8 mouse cellular contexts compared by ENCODE assay signal in the genomic region with DNA sequence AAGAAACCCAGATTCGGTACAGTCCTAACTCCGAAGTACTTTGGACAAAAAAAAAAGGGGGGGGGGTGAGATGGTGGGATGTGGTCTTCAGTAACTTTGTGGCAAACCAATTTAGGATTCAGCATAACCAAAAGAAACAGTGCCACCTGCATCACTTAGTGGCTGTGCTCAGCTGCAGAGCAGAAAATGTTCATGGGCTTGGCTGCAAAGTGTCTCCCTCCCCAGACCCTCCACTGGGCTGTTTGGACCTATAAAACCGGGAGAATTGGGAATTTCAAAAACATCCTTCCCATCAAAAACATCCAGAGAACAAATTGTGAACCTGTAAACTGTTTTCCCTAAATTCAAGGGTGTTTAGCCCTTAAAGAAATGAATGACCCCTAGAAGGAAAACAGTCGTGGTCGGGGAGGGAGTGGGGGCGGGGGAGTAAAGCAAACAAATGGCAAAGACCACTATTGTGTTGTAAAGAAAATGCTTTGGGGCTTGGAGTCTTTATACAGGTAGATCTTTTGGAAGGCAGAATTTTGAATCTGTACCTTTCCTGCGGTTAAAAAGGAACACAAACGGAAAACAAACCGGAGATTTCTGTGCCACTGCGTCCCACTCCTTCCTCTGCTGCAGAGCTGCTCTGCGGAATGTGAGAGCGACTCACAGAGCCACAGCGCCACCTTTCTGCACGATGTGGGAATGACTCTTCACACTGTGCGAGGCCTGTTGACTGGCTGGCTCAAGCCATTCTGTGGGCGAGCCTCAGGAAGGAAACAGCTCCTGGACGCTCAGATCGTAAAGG.
DNase-seq lines count a peak whose midpoint lies in the region; ATAC-seq lines count a peak whose summit lies in the region.

No protein-coding gene starts in this region.

- H3K4me1 ChIP-seq in intestine, embryonic 14.5 days (replicated peaks; ENCODE audit: control insufficient read depth, insufficient read depth, low read length) = peaks cover 26% of the 10 kb centered on the region

- H3K27ac ChIP-seq in intestine, embryonic 14.5 days (ENCODE audit: low read depth) = peak overlapping the region; percentile 3; the same call in 1 of the 2 replicates

- H3K9ac ChIP-seq in intestine, embryonic 14.5 days (ENCODE audit: low read length) = no peak overlapping the region

- DNase-seq in adrenal gland, adult (ENCODE audit: inconsistent age in 2 of 2, low spot score in 1 of 2) = peak; percentile 89 to 96
- DNase-seq in embryo, embryonic 11 days = peak; percentile 93
- peak; percentile 79 for DNase-seq in gastrocnemius, postnatal 25 days
- peak; percentile 92 for DNase-seq in intestine, embryonic 14.5 days (ENCODE audit: low spot score)
- DNase-seq in left cerebral cortex, postnatal 14 days (ENCODE audit: low spot score in 2 of 2) = peak; percentile 90 to 92
- peak; percentile 92 for DNase-seq in mesoderm, embryonic 11.5 days (ENCODE audit: low read depth, low spot score)
- peak; percentile 83 to 87 for DNase-seq in right cerebral cortex, postnatal 36 days (ENCODE audit: low spot score in 2 of 2)
- DNase-seq in yolk sac, embryonic 10.5 days (ENCODE audit: low spot score) = peak; percentile 84

- peak overlapping the region; percentile 54 for H3K4me2 ChIP-seq in intestine, embryonic 14.5 days (ENCODE audit: low read length)

- peak overlapping the region; percentile 30 for H3K4me3 ChIP-seq in intestine, embryonic 14.5 days (ENCODE audit: low read depth, low read length)

- H3K9me3 ChIP-seq in intestine, embryonic 14.5 days (ENCODE audit: control insufficient read depth, low read length) = no peaks in the 10 kb centered on the region

- WGBS in intestine, embryonic 14.5 days = 7% methylated on average over 18 of the region's 18 CpGs

- peaks cover 2% of the 10 kb centered on the region; the same call in 1 of the 2 replicates for H3K36me3 ChIP-seq in intestine, embryonic 14.5 days (ENCODE audit: control insufficient read depth, insufficient read depth, low read length)

- ATAC-seq in intestine, embryonic 14.5 days (replicated peaks; ENCODE audit: low FRiP score, low TSS enrichment, low read depth) = peak; percentile 91

- intact Hi-C loops in left cerebral cortex, postnatal 14 days (cut with DNase I) = loop anchor here (5.0 to 10.0 kb wide), 5 partner anchors 208 to 1605 kb away; a partner anchor contains a TSS

- H3K27me3 ChIP-seq in intestine, embryonic 14.5 days (replicated peaks; ENCODE audit: control insufficient read depth, insufficient read depth, low read length) = no peaks in the 10 kb centered on the region

Comparison
In these comparisons a context has a peak if more than half of its experiments do, and no peak if none do; other contexts are left out.
1. Peak in every context shown above with its lines: DNase-seq, ATAC-seq, H3K4me3 ChIP-seq and H3K27ac ChIP-seq.